Mouse (Mus musculus): ENCODE measurements around the gene Slc25a36.

DNA sequence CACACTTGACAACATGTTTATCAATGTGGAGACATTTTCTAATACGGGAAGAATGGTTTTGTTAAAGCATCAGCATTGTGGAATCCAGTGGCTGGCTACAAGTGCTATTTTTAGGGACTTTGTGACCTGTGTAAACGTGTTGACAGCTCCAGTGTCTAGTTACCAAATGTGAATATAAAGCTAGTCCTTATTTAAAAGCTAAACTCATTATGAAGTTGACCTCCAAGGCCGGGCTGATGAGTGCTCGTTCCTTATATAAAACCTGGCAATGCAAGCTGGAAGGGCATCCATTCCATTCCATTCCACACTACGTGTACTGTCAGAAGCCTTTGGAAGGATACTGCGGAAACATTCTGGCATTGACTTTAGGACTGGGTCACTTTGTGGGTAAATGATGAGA lies 34.4 kb upstream of the Slc25a36 start:
- no peak for TF ChIP-seq POLR2A (IDR thresholded peaks at IDR 0.05; ENCODE audit: borderline replicate concordance, extremely low read depth, low read depth, low read length)
- TF ChIP-seq CTCF (IDR thresholded peaks at IDR 0.05; ENCODE audit: insufficient read depth, low read length) = no peak
